Mouse (Mus musculus) frontal cortex, postnatal 14 days (tissue): Measurements from ENCODE around the gene Zfp597.

ENCODE experiments used
- DNase-seq, 2 experiments: peaks; one replicate each; pipeline ENCODE4 v3.0.0; 2022; ENCODE audit warnings: low spot score in 2 of 2

The Zfp597 gene

DNA sequence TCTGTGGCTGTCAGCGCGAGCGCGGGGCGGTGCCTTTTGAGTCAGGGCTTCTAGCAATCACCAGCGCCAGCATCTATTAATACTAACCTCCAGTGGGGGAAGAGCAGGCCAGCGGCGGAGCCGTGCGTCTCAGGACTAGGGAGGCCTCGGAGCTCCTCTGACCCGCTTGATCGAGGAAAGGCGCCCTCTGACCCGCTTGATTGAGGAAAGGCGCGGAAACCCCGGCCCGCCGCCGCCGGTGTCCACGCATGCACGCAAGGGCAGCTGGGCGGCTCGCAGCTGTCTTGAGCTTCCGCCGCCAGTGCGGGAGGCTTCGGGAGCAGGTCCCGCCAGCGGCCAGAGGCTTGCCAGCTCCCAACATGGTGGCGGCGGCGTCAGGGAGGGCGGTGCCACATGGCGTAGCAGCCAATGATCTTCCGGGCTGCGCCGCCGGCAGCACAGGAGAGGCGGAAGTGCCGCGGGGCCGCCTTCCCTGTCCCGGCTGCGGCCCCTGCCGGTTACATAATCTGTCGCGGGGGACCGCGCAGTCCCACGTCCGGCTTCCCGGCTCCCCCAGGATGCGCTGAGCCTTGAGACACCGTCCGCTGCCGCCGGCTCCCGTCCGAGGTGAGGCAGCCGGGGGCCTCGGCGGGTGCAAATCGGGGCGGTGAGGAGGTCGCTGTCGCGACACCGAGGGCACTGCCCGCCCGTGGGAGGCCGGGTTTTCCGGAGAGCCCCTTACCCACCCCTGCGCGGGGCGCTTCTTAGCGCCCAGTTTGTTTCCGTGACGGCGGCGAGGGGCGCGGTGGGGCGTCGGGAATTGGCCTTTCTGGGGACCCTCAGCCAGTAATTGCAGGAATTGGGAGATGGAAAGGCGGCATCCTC is at the start of gene Zfp597, which contains the start of gene Gm20695:
TSS of gene Zfp597 (minus strand) at position 361 of the 864 bp plus-strand sequence.
TSS of gene Gm20695 (plus strand) at position 448 of the 864 bp plus-strand sequence.
- peak; percentile 84 to 90 for DNase-seq

DNA sequence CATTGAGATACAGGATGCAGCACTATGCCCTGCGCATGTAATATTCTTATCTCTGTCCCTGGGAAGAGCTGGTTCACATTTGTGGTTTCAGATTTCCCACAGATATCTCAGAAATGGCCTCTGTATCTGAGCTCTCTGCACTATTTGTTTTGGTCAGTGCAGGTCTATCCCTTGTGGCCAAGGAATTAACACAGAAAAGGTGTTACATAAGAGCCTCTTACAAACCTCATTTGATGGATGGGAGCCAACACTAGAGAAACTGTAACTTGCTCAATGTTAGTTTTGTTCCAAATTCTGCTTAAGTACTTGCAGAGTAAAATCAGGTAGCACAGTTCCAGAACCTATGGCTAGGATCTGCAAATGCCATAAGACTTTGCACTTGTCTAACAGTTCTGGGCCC is 49.7 kb upstream of the Zfp597 start:
- DNase-seq = no peak

GRCm38 (mm10) chr16:3933536-3933935 is 49.2 kb upstream of the Zfp597 start:
- DNase-seq = no peak

GRCm38 (mm10) chr16:3929151-3929550 is 44.8 kb upstream of the Zfp597 start:
- DNase-seq = no peak

- no peak for DNase-seq
Observed at GRCm38 (mm10) chr16:3928582-3928981, 44.2 kb upstream of the Zfp597 start.

GRCm38 (mm10) chr16:3923966-3924365 is 39.6 kb upstream of the Zfp597 start:
- DNase-seq = no peak

GRCm38 (mm10) chr16:3923515-3923914 is 39.2 kb upstream of the Zfp597 start:
- no peak for DNase-seq

DNA sequence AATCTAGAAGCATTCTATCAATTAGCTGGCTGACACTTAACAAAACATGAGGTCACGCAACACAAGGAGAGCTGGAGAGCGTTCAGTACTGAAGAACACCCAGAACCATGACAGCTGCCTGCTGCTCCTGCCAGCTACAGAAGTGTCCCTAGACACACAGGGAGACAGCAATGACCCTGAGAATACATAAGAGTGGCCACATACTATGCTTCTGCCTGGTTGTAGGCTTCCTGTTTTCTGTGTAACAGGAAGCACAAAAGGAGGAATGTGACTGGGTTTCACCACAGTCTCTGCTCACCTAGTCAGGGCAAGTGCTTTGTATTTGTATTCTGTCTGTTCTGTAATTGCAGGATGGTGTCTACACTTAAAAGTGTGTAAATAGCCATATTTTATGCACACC is 36.4 kb upstream of the Zfp597 start:
- no peak for DNase-seq

DNA sequence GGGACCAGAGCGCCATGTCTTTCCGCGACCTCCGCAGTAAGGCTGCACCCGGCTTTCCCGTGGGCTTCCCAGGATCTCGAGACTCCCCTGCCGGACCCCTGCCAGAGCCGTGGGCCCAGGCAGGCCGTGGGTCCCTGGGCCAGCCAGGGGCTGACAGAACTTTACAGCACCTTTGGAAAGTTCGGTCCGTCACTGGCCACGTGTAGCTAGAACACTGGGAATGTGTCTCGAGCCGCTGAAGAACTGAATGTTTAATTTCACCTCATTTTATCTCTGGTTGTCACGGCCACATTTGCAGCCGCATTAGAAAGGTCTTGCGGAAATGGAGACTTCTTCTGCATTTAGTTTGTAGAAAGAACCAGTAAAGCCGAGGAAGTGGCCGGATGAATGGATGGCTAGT is 24.8 kb upstream of the Zfp597 start:
- no peak for DNase-seq

DNA sequence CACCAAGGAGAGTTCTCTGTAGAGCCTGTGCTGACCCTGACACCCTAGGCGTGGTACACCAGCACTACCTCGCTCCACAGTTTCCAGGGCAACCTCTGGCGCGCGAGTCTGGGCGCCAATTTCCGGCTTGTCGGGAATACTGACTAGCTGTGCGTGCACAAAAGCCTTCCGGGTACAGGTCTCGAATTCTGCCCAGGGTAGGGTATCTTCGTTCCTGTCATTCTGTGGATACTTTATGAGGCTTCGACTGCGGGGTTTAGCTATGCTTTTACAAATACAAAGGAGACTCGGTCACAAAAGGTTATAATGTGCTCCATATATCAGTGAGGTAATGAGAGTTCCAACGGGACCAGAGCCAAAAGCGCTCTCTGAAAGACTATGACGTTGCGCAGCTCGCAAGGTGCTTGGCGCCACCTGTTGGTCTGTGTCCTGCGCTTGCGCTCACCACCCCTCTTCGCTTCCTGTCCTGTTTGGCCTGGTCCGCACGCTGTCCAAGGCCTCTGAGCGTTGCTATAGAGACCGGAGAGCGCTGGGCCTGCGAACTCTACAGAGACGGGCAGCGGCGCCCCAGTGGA is 24.3 kb upstream of the Zfp597 start, which contains the start of the genes 1700037C18Rik and Cluap1:
TSS of gene 1700037C18Rik (minus strand) at position 153 of the 575 bp plus-strand sequence.
TSS of gene Cluap1 (plus strand) at position 265 of the 575 bp plus-strand sequence.
- DNase-seq = peak; percentile 91

DNA sequence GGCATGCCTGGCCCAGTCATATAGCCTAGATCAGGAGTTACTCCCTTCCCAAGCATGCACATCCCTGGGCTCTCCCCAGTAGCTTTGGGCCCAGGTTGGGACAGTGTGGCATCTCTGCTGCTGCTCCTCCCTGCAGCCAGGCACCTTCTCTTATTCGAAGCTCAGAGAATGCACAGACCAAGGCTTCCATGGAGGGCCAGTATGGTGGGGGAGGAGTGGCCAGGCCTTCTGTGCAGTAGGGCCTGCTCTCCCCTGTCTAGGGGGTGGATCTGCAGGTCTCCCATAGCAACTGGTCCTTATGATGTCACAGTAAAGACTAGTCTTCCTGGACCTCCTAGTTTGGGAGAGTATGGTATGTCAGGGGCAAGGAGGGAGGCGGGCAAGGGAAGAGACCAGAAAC is 23.1 kb upstream of the Zfp597 start:
- no peak for DNase-seq

DNA sequence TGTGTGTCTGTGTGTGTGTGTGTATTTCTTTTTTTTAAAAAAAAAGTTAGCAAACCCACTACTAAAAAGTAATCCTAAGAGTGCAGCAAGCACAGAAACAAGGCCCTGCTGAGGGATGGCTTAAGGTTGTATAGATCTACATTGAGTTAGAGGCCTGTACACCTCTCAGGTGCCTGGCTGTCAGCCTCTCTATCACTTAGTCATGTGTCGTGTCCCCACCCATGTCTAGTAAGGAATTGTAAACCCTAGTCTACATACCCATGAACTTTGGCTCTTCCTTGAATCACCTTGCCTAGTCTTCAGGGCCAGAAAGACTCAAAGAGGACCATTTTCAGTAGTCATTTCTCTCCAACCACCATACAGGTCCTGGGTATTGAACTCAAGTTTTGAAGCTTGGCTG is 12.2 kb upstream of the Zfp597 start:
- DNase-seq = no peak

- no peak for DNase-seq
Observed at GRCm38 (mm10) chr16:3896046-3896445, 11.7 kb upstream of the Zfp597 start.

DNA sequence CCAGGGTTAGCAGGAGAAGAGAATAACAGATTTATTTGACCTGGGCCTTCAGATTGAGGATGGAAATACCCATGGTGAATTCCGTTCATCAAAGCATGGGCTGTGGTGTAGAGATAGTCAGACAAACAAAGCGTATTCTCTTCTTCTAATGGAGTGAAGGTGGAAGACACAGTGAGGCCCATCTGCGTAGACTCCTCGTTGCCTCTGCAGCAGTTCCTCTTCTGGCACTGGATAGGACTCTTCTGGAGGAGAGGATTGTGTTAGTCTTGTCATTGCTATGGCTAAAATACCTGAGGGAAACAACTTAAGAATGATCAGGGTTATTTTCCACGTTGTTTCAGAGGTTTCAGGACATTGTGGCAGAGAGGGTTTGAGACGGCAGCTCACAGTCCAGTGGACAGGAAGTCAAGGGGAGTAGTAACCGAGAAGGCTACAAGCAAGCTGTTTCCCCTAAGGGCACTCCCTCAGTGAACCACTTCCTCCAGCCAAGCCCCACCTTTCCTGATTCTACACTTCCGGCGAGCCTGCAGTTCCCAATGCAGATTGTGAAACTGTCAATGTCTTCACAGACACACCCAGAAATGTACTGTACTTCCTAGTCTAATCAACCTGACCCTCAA is 10.9 kb upstream of the Zfp597 start:
- DNase-seq = no peak

DNA sequence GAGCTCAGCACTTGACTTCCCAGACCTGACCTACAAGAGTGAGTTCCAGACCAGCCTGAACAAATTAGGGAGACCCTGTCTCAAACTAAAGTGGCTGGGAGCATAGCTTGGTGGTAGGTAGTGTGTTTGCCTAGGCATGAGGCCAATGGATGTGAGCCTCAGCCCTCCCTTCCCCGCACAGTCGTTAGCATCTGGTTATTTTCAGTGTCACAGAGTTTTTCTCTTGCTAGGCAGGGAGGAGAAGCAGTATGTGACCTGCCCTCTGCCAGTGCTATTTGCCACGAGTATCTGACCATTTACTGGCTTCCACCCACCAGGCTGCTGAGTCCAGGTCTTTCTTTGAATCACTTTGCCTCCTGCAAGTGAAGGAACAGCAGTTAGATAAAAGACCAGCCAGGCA is 9.4 kb upstream of the Zfp597 start:
- DNase-seq = no peak

- DNase-seq = no peak
Observed at GRCm38 (mm10) chr16:3891621-3892295, 7.4 kb upstream of the Zfp597 start.

GRCm38 (mm10) chr16:3885065-3885670 is 807 bp upstream of the Zfp597 start:
- no peak for DNase-seq

DNA sequence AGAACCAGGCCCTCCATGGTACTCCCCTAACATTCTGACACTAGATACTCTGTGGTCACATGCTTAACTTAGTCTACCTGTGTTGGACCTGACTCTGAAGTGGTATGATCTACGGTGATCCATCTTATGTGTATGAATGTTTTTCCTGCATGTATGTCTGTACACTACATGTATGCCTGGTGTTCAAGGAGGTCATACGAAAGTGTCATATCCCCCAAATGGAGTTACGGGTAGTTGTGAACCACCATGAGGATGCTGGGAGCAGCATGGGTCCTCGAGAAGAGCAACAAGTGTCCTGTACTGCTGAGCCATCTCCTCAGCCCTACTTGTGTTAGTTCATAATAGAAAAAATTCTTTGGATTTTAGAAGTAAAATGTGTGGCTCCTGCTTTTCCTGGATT is 8.0 kb downstream of the Zfp597 start:
- no peak for DNase-seq

- peak; percentile 83 to 87 for DNase-seq
Observed at GRCm38 (mm10) chr16:3872216-3873047, 11.9 kb downstream of the Zfp597 start, which contains the start of gene Naa60. TSS of gene Naa60 (plus strand) at chr16:3872375.

DNA sequence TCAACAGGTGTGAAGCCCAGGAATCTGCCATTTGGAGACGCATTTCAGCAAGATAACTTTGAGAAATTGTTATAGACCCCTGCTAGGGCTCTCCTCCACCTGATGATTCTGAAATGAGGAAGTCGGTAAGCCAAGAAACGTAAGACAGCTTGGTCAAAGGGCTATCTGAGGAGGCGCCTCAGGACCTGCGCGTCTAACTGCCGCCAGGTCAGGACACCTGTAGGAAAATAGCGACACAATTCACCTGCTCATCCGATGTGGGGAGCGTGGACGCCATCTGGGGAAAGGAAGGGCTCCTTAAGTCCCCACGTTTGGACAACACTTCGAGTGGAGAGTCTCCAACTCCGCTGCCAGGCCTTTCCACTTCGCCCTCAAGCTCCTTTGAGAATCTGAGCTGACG is 12.5 kb downstream of the Zfp597 start:
- no peak for DNase-seq

GRCm38 (mm10) chr16:3859254-3859653 is 25.1 kb downstream of the Zfp597 start:
- DNase-seq = no peak
